Comparison of ENCODE assay signal across 6 mouse cellular contexts in genomic region chr2:137662216-137662615, GRCm38 (mm10).
"Had no signal": no experiment of that assay in that cellular context is flagged by ENCODE, and none has a peak within 500 bp of the region (broad histone marks: within the 10 kb centered on the region; RNA-seq: fewer than 3 reads in every experiment).

No protein-coding gene starts in this region.

- DNase-seq: kidney, postnatal 10 days; kidney, postnatal 4 days; lung, adult 2 months; lung, postnatal 4 days; midbrain, embryonic 14.5 days; thymus, postnatal 36 days had no signal
